Mouse (Mus musculus): ENCODE measurements around the gene Kif18a. TPM values are rescaled to one million over a fixed set of nuclear protein-coding genes. Genes with fewer than 3 reads are reported as not detected.

Gene Kif18a
- total RNA-seq (2021) = under 1 TPM; 0.73 to 0.79 TPM
- long read RNA-seq, experiment 1, partial matches to known transcripts = 0 of 1 reads
- long read RNA-seq, experiment 1, other reads (novel, unspliced or antisense) = 1 of 1 reads
- long read RNA-seq, experiment 2 = 0 reads

- peak; percentile 96 to 98 for DNase-seq (ENCODE audit: low spot score in 2 of 2)
Observed at GRCm38 (mm10) chr2:109280600-109281340, at the start of gene Kif18a, which contains the start of gene Mettl15. Gene Kif18a (plus strand): TSS chr2:109280738. Gene Mettl15 (minus strand): TSS chr2:109280748.

- no peak for DNase-seq (ENCODE audit: low spot score in 2 of 2)
Observed at GRCm38 (mm10) chr2:109233876-109234275, 46.7 kb upstream of the Kif18a start.

- DNase-seq (ENCODE audit: low spot score in 2 of 2) = no peak
Observed at GRCm38 (mm10) chr2:109235741-109236140, 44.8 kb upstream of the Kif18a start.

GRCm38 (mm10) chr2:109241947-109242346, 38.6 kb upstream of the Kif18a start:
- DNase-seq (ENCODE audit: low spot score in 2 of 2) = no peak

GRCm38 (mm10) chr2:109262779-109263178, 17.8 kb upstream of the Kif18a start:
- DNase-seq (ENCODE audit: low spot score in 2 of 2) = no peak

- no peak for DNase-seq (ENCODE audit: low spot score in 2 of 2)
Observed at GRCm38 (mm10) chr2:109273098-109273497, 7.4 kb upstream of the Kif18a start.

GRCm38 (mm10) chr2:109277593-109277992, 2.9 kb upstream of the Kif18a start:
- DNase-seq (ENCODE audit: low spot score in 2 of 2) = no peak

GRCm38 (mm10) chr2:109278036-109278435, 2.5 kb upstream of the Kif18a start:
- DNase-seq (ENCODE audit: low spot score in 2 of 2) = peak; percentile 31

GRCm38 (mm10) chr2:109280272-109280599, 302 bp upstream of the Kif18a start:
- DNase-seq (ENCODE audit: low spot score in 2 of 2) = no peak

GRCm38 (mm10) chr2:109281341-109281690, 778 bp downstream of the Kif18a start:
- DNase-seq (ENCODE audit: low spot score in 2 of 2) = no peak

- DNase-seq (ENCODE audit: low spot score in 2 of 2) = no peak
Observed at GRCm38 (mm10) chr2:109284121-109284520, 3.6 kb downstream of the Kif18a start.

GRCm38 (mm10) chr2:109289327-109289726, 8.8 kb downstream of the Kif18a start:
- no peak for DNase-seq (ENCODE audit: low spot score in 2 of 2)

- no peak for DNase-seq (ENCODE audit: low spot score in 2 of 2)
Observed at GRCm38 (mm10) chr2:109296264-109296663, 15.7 kb downstream of the Kif18a start.

GRCm38 (mm10) chr2:109298160-109298559, 17.6 kb downstream of the Kif18a start:
- no peak for DNase-seq (ENCODE audit: low spot score in 2 of 2)

GRCm38 (mm10) chr2:109302234-109302633, 21.7 kb downstream of the Kif18a start:
- DNase-seq (ENCODE audit: low spot score in 2 of 2) = no peak

- DNase-seq (ENCODE audit: low spot score in 2 of 2) = no peak
Observed at GRCm38 (mm10) chr2:109303638-109304037, 23.1 kb downstream of the Kif18a start.

GRCm38 (mm10) chr2:109311369-109311768, 30.8 kb downstream of the Kif18a start:
- no peak for DNase-seq (ENCODE audit: low spot score in 2 of 2)

- DNase-seq (ENCODE audit: low spot score in 2 of 2) = no peak
Observed at GRCm38 (mm10) chr2:109331807-109332206, 51.3 kb downstream of the Kif18a start.

GRCm38 (mm10) chr2:109334237-109334636, 53.7 kb downstream of the Kif18a start:
- DNase-seq (ENCODE audit: low spot score in 2 of 2) = no peak

- DNase-seq (ENCODE audit: low spot score in 2 of 2) = no peak
Observed at GRCm38 (mm10) chr2:109335765-109336164, 55.2 kb downstream of the Kif18a start.

- DNase-seq (ENCODE audit: low spot score in 2 of 2) = no peak
Observed at GRCm38 (mm10) chr2:109345386-109345785, 64.8 kb downstream of the Kif18a start.

- no peak for DNase-seq (ENCODE audit: low spot score in 2 of 2)
Observed at GRCm38 (mm10) chr2:109348742-109349141, 68.2 kb downstream of the Kif18a start.

All from left cerebral cortex, adult 18-20 months (tissue).